Mouse (Mus musculus): ENCODE results near the gene Gm43517.
A peak's percentile ranks its signal among the peaks of the same experiment; 100 is the strongest.

The Gm43517 gene

GRCm38 (mm10) chr12:49384876-49385630 lies at the start of gene Gm43517:
Gene Gm43517 (plus strand): TSS chr12:49385174.
- DNase-seq (ENCODE audit: low read depth, low spot score) = no peak

GRCm38 (mm10) chr12:49349697-49350096 lies 35.3 kb upstream of the Gm43517 start:
- no peak for DNase-seq (ENCODE audit: low read depth, low spot score)

GRCm38 (mm10) chr12:49368931-49369330 lies 16.0 kb upstream of the Gm43517 start:
- no peak for DNase-seq (ENCODE audit: low read depth, low spot score)

GRCm38 (mm10) chr12:49372170-49372569 lies 12.8 kb upstream of the Gm43517 start:
- DNase-seq (ENCODE audit: low read depth, low spot score) = peak; percentile 4

GRCm38 (mm10) chr12:49373176-49373575 lies 11.8 kb upstream of the Gm43517 start:
- DNase-seq (ENCODE audit: low read depth, low spot score) = no peak

GRCm38 (mm10) chr12:49373821-49374605 lies 11.0 kb upstream of the Gm43517 start:
- no peak for DNase-seq (ENCODE audit: low read depth, low spot score)

GRCm38 (mm10) chr12:49374606-49374995 lies 10.4 kb upstream of the Gm43517 start:
- DNase-seq (ENCODE audit: low read depth, low spot score) = peak; percentile 3

GRCm38 (mm10) chr12:49375427-49376317 lies 9.3 kb upstream of the Gm43517 start:
- DNase-seq (ENCODE audit: low read depth, low spot score) = no peak

- DNase-seq (ENCODE audit: low read depth, low spot score) = no peak
Measured at GRCm38 (mm10) chr12:49376318-49376992, 8.5 kb upstream of the Gm43517 start.

GRCm38 (mm10) chr12:49377281-49377970 lies 7.5 kb upstream of the Gm43517 start:
- no peak for DNase-seq (ENCODE audit: low read depth, low spot score)

GRCm38 (mm10) chr12:49378920-49379319 lies 6.1 kb upstream of the Gm43517 start:
- DNase-seq (ENCODE audit: low read depth, low spot score) = no peak

GRCm38 (mm10) chr12:49379446-49379845 lies 5.5 kb upstream of the Gm43517 start:
- no peak for DNase-seq (ENCODE audit: low read depth, low spot score)

GRCm38 (mm10) chr12:49380442-49380841 lies 4.5 kb upstream of the Gm43517 start:
- no peak for DNase-seq (ENCODE audit: low read depth, low spot score)

- no peak for DNase-seq (ENCODE audit: low read depth, low spot score)
Measured at GRCm38 (mm10) chr12:49381031-49381525, 3.9 kb upstream of the Gm43517 start.

- DNase-seq (ENCODE audit: low read depth, low spot score) = no peak
Measured at GRCm38 (mm10) chr12:49381721-49382365, 3.1 kb upstream of the Gm43517 start.

GRCm38 (mm10) chr12:49382565-49383520 lies 2.1 kb upstream of the Gm43517 start, which contains the start of gene Foxg1:
Gene Foxg1 (plus strand): TSS chr12:49382660.
- DNase-seq (ENCODE audit: low read depth, low spot score) = no peak

GRCm38 (mm10) chr12:49383521-49384133 lies 1.3 kb upstream of the Gm43517 start:
- DNase-seq (ENCODE audit: low read depth, low spot score) = no peak

- DNase-seq (ENCODE audit: low read depth, low spot score) = no peak
Measured at GRCm38 (mm10) chr12:49384295-49384875, 589 bp upstream of the Gm43517 start.
